Mouse (Mus musculus) hindbrain, embryonic 11.5 days (tissue): ENCODE measurements around the gene Gm5741. TPM values are rescaled to one million over a fixed set of nuclear protein-coding genes. Genes with fewer than 3 reads are reported as not detected.
A peak's percentile ranks its signal among the peaks of the same experiment; 100 is the strongest.
"Not testable (repeated sequence)": the region's sequence is repeated elsewhere in the genome, so short reads cannot be mapped to it uniquely, and the experiment has no call there.

Experiments used
- ATAC-seq: fragments of 200-750 bp; cut with Nextera tagmentation; 2 replicates; pipeline ENCODE4 v1.8.0; 2017; ENCODE audit warnings: mild to moderate bottlenecking, moderate TSS enrichment, moderate library complexity; ENCODE audit not compliant: low FRiP score
- DNase-seq: peaks from one replicate; pipeline ENCODE4 v3.0.0-alpha.2; 2015; ENCODE audit warnings: low spot score
- H3K27ac ChIP-seq: fragments of 300-500 bp; sonication (generic); 2 replicates; pipeline ENCODE4 v1.5.1; 2014; ENCODE audit warnings: mild to moderate bottlenecking, low read depth, low read length
- H3K27me3 ChIP-seq: fragments of 300-500 bp; sonication (generic); 2 replicates; pipeline ENCODE4 v1.6.1; 2014; ENCODE audit warnings: mild to moderate bottlenecking, low read length, moderate library complexity, mixed read lengths; ENCODE audit not compliant: control insufficient read depth, insufficient read depth
- H3K36me3 ChIP-seq: fragments of 300-500 bp; sonication (generic); 2 replicates; pipeline ENCODE4 v1.6.1; 2014; ENCODE audit warnings: mild to moderate bottlenecking, low read length, moderate library complexity, mixed read lengths; ENCODE audit not compliant: control insufficient read depth, insufficient read depth
- H3K4me1 ChIP-seq: fragments of 300-500 bp; sonication (generic); replicated peaks from 2 replicates; pipeline ENCODE4 v1.6.1; 2014; ENCODE audit warnings: low read length, mixed read lengths; ENCODE audit not compliant: control insufficient read depth, insufficient read depth
- H3K4me2 ChIP-seq: fragments of 300-500 bp; sonication (generic); replicated peaks from 2 replicates; pipeline ENCODE4 v1.6.1; 2014; ENCODE audit warnings: mild to moderate bottlenecking, low read depth, low read length
- H3K4me3 ChIP-seq: fragments of 300-500 bp; sonication (generic); 2 replicates; pipeline ENCODE4 v1.5.1; 2014; ENCODE audit warnings: low read depth, low read length
- H3K9ac ChIP-seq: fragments of 300-500 bp; sonication (generic); 2 replicates; pipeline ENCODE4 v1.6.1; 2014; ENCODE audit warnings: low read depth, low read length
- H3K9me3 ChIP-seq: fragments of 300-500 bp; sonication (generic); 2 replicates; pipeline ENCODE4 v1.6.1; 2016; ENCODE audit warnings: low read length; ENCODE audit not compliant: control insufficient read depth
- WGBS: fragments of 180-500 bp; shearing (Covaris S2); extraction: QIAGEN DNeasy Blood & Tissue Kit; methylation state at CpG from one replicate; pipeline ENCODE4 v1.1.7; 2014; 5-methylcytosine and 5-hydroxymethylcytosine counted together
- polyA plus RNA-seq: library from polyadenylated mRNA; unstranded; fragments of >200 nt; fragmentation: Nextera tagmentation; extraction: Ambion mirVana; gene quantifications from 2 replicates; pipeline ENCODE4 v1.2.1, GENCODE M21; 2014

Gene Gm5741
- polyA plus RNA-seq, 1 experiment from 2014 or later = not detected

DNA sequence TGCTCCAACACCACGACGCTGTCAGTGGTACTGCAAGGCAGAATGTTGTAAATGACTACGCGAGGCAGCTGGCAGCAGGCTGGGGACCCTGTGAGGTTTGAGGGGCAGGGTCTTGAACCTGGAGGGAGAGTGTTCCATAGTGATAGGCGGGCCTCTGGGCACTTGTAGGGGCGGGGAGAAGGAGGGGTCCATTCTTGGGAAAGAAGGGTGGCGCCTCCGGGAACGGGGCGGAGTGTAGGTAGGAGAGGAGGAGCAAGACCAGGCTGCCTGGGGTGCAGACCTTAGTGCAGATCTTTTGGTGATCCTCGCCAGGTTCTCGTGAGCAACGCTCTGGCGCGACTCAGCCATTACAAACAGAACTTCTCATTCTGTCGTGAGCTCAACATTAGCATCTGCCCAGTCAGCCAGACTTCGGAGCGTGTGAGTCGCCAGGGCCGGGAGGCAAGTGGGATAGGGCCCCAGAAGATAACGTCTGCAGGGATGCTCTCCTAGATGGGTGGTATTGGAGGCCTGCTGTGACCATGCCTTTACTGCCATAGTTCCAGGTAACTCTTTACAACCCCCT, 23.8 kb upstream of the Gm5741 start:
- ATAC-seq (no peak), DNase-seq (no peak)
- Histone ChIP-seq H3K9ac (no peak overlapping the region), H3K27ac (no peak overlapping the region), H3K36me3 (no peaks in the 10 kb centered on the region), H3K27me3 (no peaks in the 10 kb centered on the region), H3K9me3 (no peaks in the 10 kb centered on the region), H3K4me3 (no peak overlapping the region), H3K4me1 (no peaks in the 10 kb centered on the region), H3K4me2 (no peak overlapping the region)
- 36% methylated on average over 21 of the region's 21 CpGs for WGBS

DNA sequence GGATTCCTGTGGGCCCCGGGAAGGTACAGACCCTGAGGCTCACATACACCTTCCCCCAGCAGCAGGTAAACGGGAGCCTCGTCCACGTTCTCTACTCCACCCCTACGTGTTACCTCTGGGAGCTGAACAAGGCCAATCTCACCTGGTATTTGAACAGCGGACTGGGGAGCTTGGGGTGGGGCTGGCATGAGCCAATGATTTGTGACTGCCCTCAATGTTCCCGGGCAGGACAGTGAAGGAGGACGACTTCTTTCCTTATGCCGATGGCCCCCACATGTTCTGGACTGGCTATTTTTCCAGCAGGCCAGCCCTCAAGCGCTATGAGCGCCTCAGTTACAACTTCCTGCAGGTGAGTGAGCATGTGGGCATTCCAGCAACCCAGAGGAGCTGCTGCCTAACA, 23.1 kb upstream of the Gm5741 start:
- H3K27me3 ChIP-seq = no peaks in the 10 kb centered on the region
- H3K4me1 ChIP-seq = no peaks in the 10 kb centered on the region
- no peak overlapping the region for H3K9ac ChIP-seq
- ATAC-seq (no peak), DNase-seq (no peak)
- WGBS = 93% methylated on average over 11 of the region's 11 CpGs
- no peaks in the 10 kb centered on the region for H3K36me3 ChIP-seq
- no peak overlapping the region for H3K4me3 ChIP-seq
- no peaks in the 10 kb centered on the region for H3K9me3 ChIP-seq
- H3K4me2 ChIP-seq = no peak overlapping the region
- H3K27ac ChIP-seq = no peak overlapping the region

DNA sequence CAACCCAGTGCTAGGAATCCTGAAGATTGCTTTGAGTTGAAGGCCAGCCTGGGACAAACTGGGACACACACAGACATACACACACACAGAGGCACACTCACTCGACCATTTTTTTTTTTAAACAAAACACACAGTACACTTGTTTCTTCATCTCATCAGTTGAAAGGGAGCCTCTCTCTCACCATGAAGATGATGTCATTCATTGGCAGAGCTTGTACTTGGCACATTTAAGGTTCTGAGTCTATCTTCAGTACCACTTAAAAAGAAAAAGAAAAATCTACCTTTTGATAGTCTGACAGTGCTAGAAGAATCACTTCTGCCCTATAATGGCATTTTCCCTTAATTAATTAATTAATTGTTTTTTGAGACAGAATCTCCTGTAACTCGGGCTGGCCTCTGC, 21.0 kb upstream of the Gm5741 start:
- Histone ChIP-seq H3K27ac (no peak overlapping the region), H3K4me3 (no peak overlapping the region), H3K4me2 (no peak overlapping the region), H3K36me3 (no peaks in the 10 kb centered on the region), H3K27me3 (no peaks in the 10 kb centered on the region), H3K4me1 (0 out of 2 replicates have a peak, but pooled peaks cover 2% of the 10 kb centered on the region), H3K9me3 (no peaks in the 10 kb centered on the region), H3K9ac (no peak overlapping the region)
- ATAC-seq = no peak
- DNase-seq = no peak
- 79% methylated on average over 2 of the region's 2 CpGs for WGBS

DNA sequence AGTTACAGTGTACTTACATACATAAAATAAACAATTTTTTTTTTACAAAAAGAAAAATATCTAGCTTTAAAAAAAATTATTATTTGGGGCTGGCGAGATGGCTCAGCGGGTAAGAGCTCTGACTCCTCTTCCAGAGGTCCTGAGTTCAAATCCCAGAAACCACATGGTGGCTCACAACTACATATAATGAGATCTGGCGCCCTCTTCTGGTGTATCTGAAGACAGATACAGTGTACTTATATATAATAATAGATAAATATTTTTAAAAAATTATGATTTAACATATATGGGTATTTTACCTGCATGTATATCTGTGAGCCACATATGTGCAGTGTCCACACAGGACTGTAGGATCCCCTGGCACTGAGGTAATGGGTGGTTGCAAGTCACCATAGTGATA, 18.5 kb upstream of the Gm5741 start:
- 0 out of 2 replicates have a peak, but pooled peaks cover 3% of the 10 kb centered on the region for H3K4me1 ChIP-seq
- no peak overlapping the region for H3K9ac ChIP-seq
- WGBS = 83% methylated on average over 3 of the region's 3 CpGs
- ATAC-seq (no peak), DNase-seq (no peak)
- H3K36me3 ChIP-seq = no peaks in the 10 kb centered on the region
- H3K4me3 ChIP-seq = no peak overlapping the region
- H3K27ac ChIP-seq = no peak overlapping the region
- H3K27me3 ChIP-seq = no peaks in the 10 kb centered on the region
- no peaks in the 10 kb centered on the region for H3K9me3 ChIP-seq
- no peak overlapping the region for H3K4me2 ChIP-seq

DNA sequence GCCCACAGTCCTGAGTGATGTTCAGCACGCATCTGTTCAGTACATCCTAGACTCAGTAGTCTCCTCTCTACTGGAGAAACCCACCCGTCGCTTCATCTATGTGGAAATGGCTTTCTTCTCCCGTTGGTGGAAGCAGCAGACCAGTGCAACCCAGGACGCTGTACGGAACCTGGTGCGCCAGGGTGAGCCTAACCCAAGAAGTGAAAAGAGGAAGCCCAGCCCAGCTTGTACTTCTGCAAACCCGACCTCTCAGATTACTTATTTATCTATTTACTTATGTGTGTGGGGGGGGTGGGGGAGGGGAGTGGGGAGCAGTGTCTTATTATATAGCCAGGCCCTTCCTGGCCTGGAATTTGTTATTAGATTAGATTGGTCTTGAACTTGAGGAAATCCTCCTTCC, 16.9 kb upstream of the Gm5741 start:
- no peaks in the 10 kb centered on the region for H3K9me3 ChIP-seq
- no peak overlapping the region for H3K9ac ChIP-seq
- no peak overlapping the region for H3K27ac ChIP-seq
- WGBS = 87% methylated on average over 8 of the region's 8 CpGs
- H3K4me3 ChIP-seq = no peak overlapping the region
- H3K4me1 ChIP-seq = peaks cover 3% of the 10 kb centered on the region; the same call in 1 of the 2 replicates
- no peak overlapping the region for H3K4me2 ChIP-seq
- no peak for DNase-seq
- H3K36me3 ChIP-seq = no peaks in the 10 kb centered on the region
- ATAC-seq = no peak
- no peaks in the 10 kb centered on the region for H3K27me3 ChIP-seq

DNA sequence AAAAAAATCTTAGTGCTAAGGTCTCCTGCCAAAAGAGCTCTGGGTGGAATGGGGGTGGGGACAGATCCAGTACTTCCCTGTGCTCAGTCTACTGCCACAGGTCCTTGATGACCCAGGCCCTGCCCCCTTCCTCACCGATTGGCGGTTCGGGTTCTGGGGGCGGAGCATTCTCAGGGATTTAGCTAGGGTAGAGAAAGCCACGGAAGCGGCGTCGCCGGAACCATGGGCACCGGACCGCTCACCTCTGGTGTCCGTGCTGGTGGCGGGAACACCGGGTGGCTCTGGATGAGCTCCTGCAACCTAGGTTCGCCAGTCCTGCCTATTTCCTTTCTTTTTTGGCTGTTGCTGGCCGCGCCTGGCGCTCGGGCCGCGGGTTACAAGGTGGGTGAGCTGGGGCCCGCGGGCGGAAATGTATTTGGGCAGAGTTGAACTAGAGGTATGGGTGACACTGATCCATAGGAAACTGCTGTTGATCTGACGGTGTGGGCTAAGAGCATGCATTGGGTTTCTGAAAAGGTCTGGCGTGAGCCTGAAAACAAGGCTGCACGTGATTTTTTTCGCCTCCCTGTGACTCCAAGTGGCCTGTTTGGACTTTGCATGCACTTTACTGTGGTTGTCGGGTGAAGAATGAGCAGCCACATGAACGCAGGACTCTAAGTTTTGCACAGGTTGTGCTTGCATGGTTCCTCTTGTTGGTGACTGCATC, 15.5 kb upstream of the Gm5741 start, which contains the start of gene Man2b1:
TSS of gene Man2b1 (plus strand) at position 163 of the 706 bp plus-strand sequence.
- peak within 1 kb of the TSS; percentile 49 for H3K4me3 ChIP-seq
- H3K27me3 ChIP-seq = no peaks in the 10 kb centered on the region
- H3K9me3 ChIP-seq = no peaks in the 10 kb centered on the region
- peaks cover 3% of the 10 kb centered on the region; the same call in 1 of the 2 replicates for H3K4me1 ChIP-seq
- ATAC-seq (peak; percentile 73), DNase-seq (peak; percentile 77)
- H3K9ac ChIP-seq = peak within 1 kb of the TSS; percentile 49
- WGBS = 2% methylated on average over 30 of the region's 30 CpGs
- H3K27ac ChIP-seq = no peak within 1 kb of the TSS
- H3K4me2 ChIP-seq = peak within 1 kb of the TSS; percentile 83
- no peaks in the 10 kb centered on the region for H3K36me3 ChIP-seq

DNA sequence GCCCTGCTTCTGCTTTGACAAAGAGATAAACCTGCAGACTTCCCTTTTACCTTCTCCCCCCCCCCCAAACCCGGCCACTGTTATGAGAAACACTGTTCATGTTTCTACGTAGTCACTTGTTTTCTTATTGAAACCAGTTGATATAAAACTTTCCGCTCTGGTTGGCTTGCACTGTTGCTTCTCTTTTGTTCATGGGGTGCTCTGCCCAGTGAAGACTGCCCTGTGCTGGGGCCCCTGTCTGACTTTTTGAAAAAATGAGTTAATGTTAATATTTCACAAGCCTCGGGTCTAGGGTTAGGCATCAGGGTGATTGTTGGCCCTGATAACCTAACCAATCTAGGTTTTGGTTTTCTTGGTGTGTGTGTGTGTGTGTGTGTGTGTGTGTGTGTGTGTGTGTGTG, 14.4 kb upstream of the Gm5741 start:
- WGBS = 92% methylated on average over 4 of the region's 4 CpGs
- not testable (repeated sequence) for H3K36me3 ChIP-seq, H3K27ac ChIP-seq, H3K4me1 ChIP-seq, DNase-seq, H3K27me3 ChIP-seq, H3K4me2 ChIP-seq, H3K4me3 ChIP-seq, H3K9ac ChIP-seq, ATAC-seq, H3K9me3 ChIP-seq

DNA sequence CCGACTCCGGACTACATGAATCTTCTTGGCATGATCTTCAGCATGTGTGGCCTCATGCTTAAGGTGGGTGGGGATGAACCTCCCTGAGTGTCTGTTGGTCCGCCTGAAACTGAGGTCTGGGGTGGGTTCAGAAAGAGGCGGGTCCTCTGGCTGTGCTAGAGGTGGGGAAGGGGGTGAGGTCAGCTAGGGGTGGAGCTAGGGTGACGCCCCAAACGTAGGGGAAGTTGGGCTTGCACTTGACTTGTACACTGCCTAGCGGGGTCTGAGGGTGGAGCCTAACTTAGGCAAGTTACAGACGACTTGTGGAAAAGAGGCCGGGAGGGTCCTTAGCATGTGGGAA, 13.4 kb upstream of the Gm5741 start, which contains the start of gene Wdr83:
TSS of gene Wdr83 (minus strand) at position 91 of the 340 bp plus-strand sequence.
- Histone ChIP-seq H3K4me1 (peaks cover 3% of the 10 kb centered on the region; the same call in 1 of the 2 replicates), H3K27me3 (no peaks in the 10 kb centered on the region), H3K4me2 (peak within 1 kb of the TSS; percentile 91), H3K4me3 (peak within 1 kb of the TSS; percentile 92), H3K27ac (peak within 1 kb of the TSS; percentile 42), H3K9me3 (no peaks in the 10 kb centered on the region), H3K36me3 (no peaks in the 10 kb centered on the region), H3K9ac (peak within 1 kb of the TSS; percentile 94)
- peak; percentile 29 for DNase-seq
- peak; percentile 31; the same call in 1 of the 2 replicates for ATAC-seq
- WGBS = 3% methylated on average over 9 of the region's 9 CpGs
